Mouse (Mus musculus): ENCODE measurements at regions not wholly inside any gene's neighbourhood (a gene's known extent, or its start where the extent isn't known, plus 50 kb on each side); places are given as distances from the start of the nearest gene placed in this dataset.
A peak's percentile ranks its signal among the peaks of the same experiment; 100 is the strongest.
"Not testable (repeated sequence)": the region's sequence is repeated elsewhere in the genome, so short reads cannot be mapped to it uniquely, and the experiment has no call there.

- Histone ChIP-seq H3K9me3 (ENCODE audit: control insufficient read depth, low read length) (no peaks in the 10 kb centered on the region), H3K27me3 (replicated peaks; ENCODE audit: control insufficient read depth, insufficient read depth, low read length) (no peaks in the 10 kb centered on the region), H3K36me3 (ENCODE audit: control insufficient read depth, insufficient read depth) (no peaks in the 10 kb centered on the region), H3K4me3 (replicated peaks; ENCODE audit: low read length) (no peak overlapping the region), H3K9ac (replicated peaks; ENCODE audit: low read depth, low read length) (no peak overlapping the region), H3K4me2 (ENCODE audit: low read length) (no peak overlapping the region), H3K4me1 (replicated peaks; ENCODE audit: control insufficient read depth, insufficient read depth, low read length) (no peaks in the 10 kb centered on the region), H3K27ac (ENCODE audit: low read length) (no peak overlapping the region)
- no peak for ATAC-seq
- 42% methylated on average over 2 of the region's 2 CpGs for WGBS
These were observed 702.4 kb downstream of the Efna5 start for GRCm38 (mm10) chr17:62178612-62179210.

GRCm38 (mm10) chr17:62176336-62176735 lies 704.8 kb downstream of the Efna5 start:
- Histone ChIP-seq H3K4me1 (replicated peaks; ENCODE audit: control insufficient read depth, insufficient read depth, low read length) (no peaks in the 10 kb centered on the region), H3K9me3 (ENCODE audit: control insufficient read depth, low read length) (no peaks in the 10 kb centered on the region), H3K27ac (ENCODE audit: low read length) (no peak overlapping the region), H3K27me3 (replicated peaks; ENCODE audit: control insufficient read depth, insufficient read depth, low read length) (no peaks in the 10 kb centered on the region), H3K9ac (replicated peaks; ENCODE audit: low read depth, low read length) (no peak overlapping the region), H3K4me2 (ENCODE audit: low read length) (no peak overlapping the region), H3K36me3 (ENCODE audit: control insufficient read depth, insufficient read depth) (no peaks in the 10 kb centered on the region), H3K4me3 (replicated peaks; ENCODE audit: low read length) (no peak overlapping the region)
- WGBS = 70% methylated on average over 5 of the region's 5 CpGs
- ATAC-seq = no peak

- no peak overlapping the region for H3K9ac ChIP-seq (replicated peaks; ENCODE audit: low read depth, low read length)
- no peaks in the 10 kb centered on the region for H3K36me3 ChIP-seq (ENCODE audit: control insufficient read depth, insufficient read depth)
- 76% methylated on average over 5 of the region's 5 CpGs for WGBS
- H3K4me2 ChIP-seq (ENCODE audit: low read length) = no peak overlapping the region
- no peak overlapping the region for H3K27ac ChIP-seq (ENCODE audit: low read length)
- no peaks in the 10 kb centered on the region for H3K9me3 ChIP-seq (ENCODE audit: control insufficient read depth, low read length)
- H3K4me3 ChIP-seq (replicated peaks; ENCODE audit: low read length) = no peak overlapping the region
- ATAC-seq = no peak
- no peaks in the 10 kb centered on the region for H3K4me1 ChIP-seq (replicated peaks; ENCODE audit: control insufficient read depth, insufficient read depth, low read length)
- H3K27me3 ChIP-seq (replicated peaks; ENCODE audit: control insufficient read depth, insufficient read depth, low read length) = no peaks in the 10 kb centered on the region
These were observed 708.8 kb downstream of the Efna5 start for GRCm38 (mm10) chr17:62172305-62172704.

- no peak overlapping the region for H3K4me3 ChIP-seq (replicated peaks; ENCODE audit: low read length)
- no peak overlapping the region for H3K9ac ChIP-seq (replicated peaks; ENCODE audit: low read depth, low read length)
- no peaks in the 10 kb centered on the region for H3K9me3 ChIP-seq (ENCODE audit: control insufficient read depth, low read length)
- no peak for ATAC-seq
- no peaks in the 10 kb centered on the region for H3K4me1 ChIP-seq (replicated peaks; ENCODE audit: control insufficient read depth, insufficient read depth, low read length)
- H3K36me3 ChIP-seq (ENCODE audit: control insufficient read depth, insufficient read depth) = no peaks in the 10 kb centered on the region
- no peak overlapping the region for H3K4me2 ChIP-seq (ENCODE audit: low read length)
- no peak overlapping the region for H3K27ac ChIP-seq (ENCODE audit: low read length)
- 79% methylated on average over 4 of the region's 4 CpGs for WGBS
- H3K27me3 ChIP-seq (replicated peaks; ENCODE audit: control insufficient read depth, insufficient read depth, low read length) = no peaks in the 10 kb centered on the region
These were observed 709.6 kb downstream of the Efna5 start for GRCm38 (mm10) chr17:62171532-62171931.

- H3K4me3 ChIP-seq (replicated peaks; ENCODE audit: low read length) = no peak overlapping the region
- H3K4me2 ChIP-seq (ENCODE audit: low read length) = no peak overlapping the region
- H3K4me1 ChIP-seq (replicated peaks; ENCODE audit: control insufficient read depth, insufficient read depth, low read length) = no peaks in the 10 kb centered on the region
- H3K9me3 ChIP-seq (ENCODE audit: control insufficient read depth, low read length) = no peaks in the 10 kb centered on the region
- H3K9ac ChIP-seq (replicated peaks; ENCODE audit: low read depth, low read length) = no peak overlapping the region
- H3K36me3 ChIP-seq (ENCODE audit: control insufficient read depth, insufficient read depth) = no peaks in the 10 kb centered on the region
- no peaks in the 10 kb centered on the region for H3K27me3 ChIP-seq (replicated peaks; ENCODE audit: control insufficient read depth, insufficient read depth, low read length)
- 100% methylated on average over 1 of the region's 1 CpGs for WGBS
- H3K27ac ChIP-seq (ENCODE audit: low read length) = no peak overlapping the region
- ATAC-seq = no peak
These were observed 719.7 kb downstream of the Efna5 start for GRCm38 (mm10) chr17:62161457-62161856.

- Histone ChIP-seq H3K4me2 (ENCODE audit: low read length) (no peak overlapping the region), H3K27me3 (replicated peaks; ENCODE audit: control insufficient read depth, insufficient read depth, low read length) (no peaks in the 10 kb centered on the region), H3K4me1 (replicated peaks; ENCODE audit: control insufficient read depth, insufficient read depth, low read length) (no peaks in the 10 kb centered on the region), H3K9ac (replicated peaks; ENCODE audit: low read depth, low read length) (no peak overlapping the region), H3K36me3 (ENCODE audit: control insufficient read depth, insufficient read depth) (no peaks in the 10 kb centered on the region), H3K4me3 (replicated peaks; ENCODE audit: low read length) (no peak overlapping the region), H3K27ac (ENCODE audit: low read length) (no peak overlapping the region), H3K9me3 (ENCODE audit: control insufficient read depth, low read length) (no peaks in the 10 kb centered on the region)
- WGBS = 81% methylated on average over 2 of the region's 2 CpGs
- no peak for ATAC-seq
These were observed 720.8 kb downstream of the Efna5 start for GRCm38 (mm10) chr17:62160301-62160700.

GRCm38 (mm10) chr17:62135050-62135449 lies 746.1 kb downstream of the Efna5 start:
- Histone ChIP-seq H3K27me3 (replicated peaks; ENCODE audit: control insufficient read depth, insufficient read depth, low read length) (no peaks in the 10 kb centered on the region), H3K4me2 (ENCODE audit: low read length) (no peak overlapping the region), H3K9ac (replicated peaks; ENCODE audit: low read depth, low read length) (no peak overlapping the region), H3K4me3 (replicated peaks; ENCODE audit: low read length) (no peak overlapping the region), H3K4me1 (replicated peaks; ENCODE audit: control insufficient read depth, insufficient read depth, low read length) (no peaks in the 10 kb centered on the region), H3K9me3 (ENCODE audit: control insufficient read depth, low read length) (no peaks in the 10 kb centered on the region), H3K36me3 (ENCODE audit: control insufficient read depth, insufficient read depth) (no peaks in the 10 kb centered on the region), H3K27ac (ENCODE audit: low read length) (no peak overlapping the region)
- WGBS = 14% methylated on average over 3 of the region's 3 CpGs
- peak; percentile 31; the same call in 1 of the 2 replicates for ATAC-seq

- not testable (repeated sequence) for H3K9ac ChIP-seq (replicated peaks; ENCODE audit: low read depth, low read length); H3K27me3 ChIP-seq (replicated peaks; ENCODE audit: control insufficient read depth, insufficient read depth, low read length); H3K27ac ChIP-seq (ENCODE audit: low read length); H3K4me2 ChIP-seq (ENCODE audit: low read length); ATAC-seq; H3K36me3 ChIP-seq (ENCODE audit: control insufficient read depth, insufficient read depth); H3K9me3 ChIP-seq (ENCODE audit: control insufficient read depth, low read length); H3K4me1 ChIP-seq (replicated peaks; ENCODE audit: control insufficient read depth, insufficient read depth, low read length); H3K4me3 ChIP-seq (replicated peaks; ENCODE audit: low read length)
- 89% methylated on average over 3 of the region's 3 CpGs for WGBS
These were observed 769.4 kb downstream of the Efna5 start for GRCm38 (mm10) chr17:62111703-62112102.

- Histone ChIP-seq H3K36me3 (ENCODE audit: control insufficient read depth, insufficient read depth) (no peaks in the 10 kb centered on the region), H3K4me3 (replicated peaks; ENCODE audit: low read length) (no peak overlapping the region), H3K9ac (replicated peaks; ENCODE audit: low read depth, low read length) (no peak overlapping the region), H3K4me1 (replicated peaks; ENCODE audit: control insufficient read depth, insufficient read depth, low read length) (no peaks in the 10 kb centered on the region), H3K4me2 (ENCODE audit: low read length) (no peak overlapping the region), H3K9me3 (ENCODE audit: control insufficient read depth, low read length) (no peaks in the 10 kb centered on the region), H3K27me3 (replicated peaks; ENCODE audit: control insufficient read depth, insufficient read depth, low read length) (no peaks in the 10 kb centered on the region), H3K27ac (ENCODE audit: low read length) (no peak overlapping the region)
- ATAC-seq = no peak
These were observed 772.1 kb downstream of the Efna5 start for GRCm38 (mm10) chr17:62109052-62109451.

- 48% methylated on average over 4 of the region's 4 CpGs for WGBS
- H3K4me2 ChIP-seq (ENCODE audit: low read length) = no peak overlapping the region
- H3K27ac ChIP-seq (ENCODE audit: low read length) = no peak overlapping the region
- no peaks in the 10 kb centered on the region for H3K9me3 ChIP-seq (ENCODE audit: control insufficient read depth, low read length)
- no peak overlapping the region for H3K9ac ChIP-seq (replicated peaks; ENCODE audit: low read depth, low read length)
- ATAC-seq = no peak
- H3K27me3 ChIP-seq (replicated peaks; ENCODE audit: control insufficient read depth, insufficient read depth, low read length) = no peaks in the 10 kb centered on the region
- H3K4me3 ChIP-seq (replicated peaks; ENCODE audit: low read length) = no peak overlapping the region
- H3K36me3 ChIP-seq (ENCODE audit: control insufficient read depth, insufficient read depth) = no peaks in the 10 kb centered on the region
- H3K4me1 ChIP-seq (replicated peaks; ENCODE audit: control insufficient read depth, insufficient read depth, low read length) = no peaks in the 10 kb centered on the region
These were observed 797.8 kb downstream of the Efna5 start for GRCm38 (mm10) chr17:62083281-62083680.
